Mouse (Mus musculus) MEL-GATA-1-ER (cell line): ENCODE data around the gene Cts6.
"Not testable (repeated sequence)": the region's sequence is repeated elsewhere in the genome, so short reads cannot be mapped to it uniquely, and the experiment has no call there.

Source experiments
- DNase-seq: peaks from one replicate; pipeline ENCODE4 v3.0.0-alpha.2; 2012; ENCODE audit warnings: low read depth; ENCODE audit errors: extremely low read depth

Cts6 gene

GRCm38 (mm10) chr13:61203310-61203709, at the start of gene Cts6:
Cts6 (minus strand) TSS chr13:61203410.
- DNase-seq, result no peak

GRCm38 (mm10) chr13:61241076-61241947, 38.1 kb upstream of the Cts6 start:
- DNase-seq, result peak; percentile 67

- not testable (repeated sequence) for DNase-seq
These were observed 17.9 kb downstream of the Cts6 start for GRCm38 (mm10) chr13:61185151-61185933.

DNA sequence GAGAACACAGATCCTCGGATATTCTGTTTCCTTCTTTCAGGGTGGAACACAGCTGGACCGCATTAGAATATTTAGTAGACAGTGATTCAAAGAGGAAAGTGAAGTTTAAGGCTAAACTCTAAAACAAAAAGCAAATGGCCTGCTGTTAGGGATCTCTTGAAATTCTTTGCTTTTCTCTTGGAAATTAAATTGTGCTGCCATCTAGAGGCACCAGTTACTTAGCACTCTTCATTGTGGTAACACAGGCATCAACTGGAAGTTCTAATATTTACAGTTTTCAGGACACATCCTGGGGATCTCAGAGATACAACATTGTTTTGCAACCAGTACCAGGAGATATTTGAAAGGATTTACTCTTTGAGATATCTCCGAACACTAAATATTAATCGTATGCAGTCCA, 38.6 kb downstream of the Cts6 start:
- DNase-seq, result peak; percentile 4

GRCm38 (mm10) chr13:61164156-61164555, 39.1 kb downstream of the Cts6 start, which contains the start of gene Ctsr:
Ctsr (minus strand) TSS chr13:61164256.
- no peak for DNase-seq
